Mouse (Mus musculus) kidney, postnatal 14 days (tissue): ENCODE data around the gene Pknox2.

Source experiments
- DNase-seq: peaks from one replicate; pipeline ENCODE4 v3.0.0; 2022; ENCODE audit warnings: mixed read lengths

Gene Pknox2

GRCm38 (mm10) chr9:36933813-36934493, 213.3 kb downstream of the Pknox2 start:
- peak; percentile 70 for DNase-seq

GRCm38 (mm10) chr9:36932950-36933812, 214.0 kb downstream of the Pknox2 start:
- DNase-seq, result no peak

GRCm38 (mm10) chr9:36931657-36932056, 215.6 kb downstream of the Pknox2 start:
- DNase-seq, result no peak

DNA sequence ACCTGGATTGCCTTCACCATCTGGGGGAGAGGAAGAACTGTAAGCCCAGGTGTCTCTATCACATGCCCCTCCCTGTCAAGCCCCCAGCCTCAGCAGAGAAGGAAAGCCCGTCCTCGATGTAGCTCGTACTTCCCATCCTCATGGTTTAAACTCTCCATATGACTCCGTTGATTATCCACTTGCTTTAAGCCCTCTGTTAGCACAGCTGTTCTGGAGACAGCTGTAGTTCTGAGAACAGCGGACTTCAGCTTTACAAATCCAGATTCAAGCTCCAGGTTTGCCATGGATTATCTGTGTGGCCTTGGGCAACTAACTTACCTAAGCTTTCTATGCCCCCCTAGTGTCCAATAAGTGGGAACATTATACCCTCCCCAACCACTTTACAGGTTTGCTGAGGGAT, 223.5 kb downstream of the Pknox2 start:
- DNase-seq, result no peak

- no peak for DNase-seq
Observed at GRCm38 (mm10) chr9:36921718-36922415, 225.3 kb downstream of the Pknox2 start.

DNA sequence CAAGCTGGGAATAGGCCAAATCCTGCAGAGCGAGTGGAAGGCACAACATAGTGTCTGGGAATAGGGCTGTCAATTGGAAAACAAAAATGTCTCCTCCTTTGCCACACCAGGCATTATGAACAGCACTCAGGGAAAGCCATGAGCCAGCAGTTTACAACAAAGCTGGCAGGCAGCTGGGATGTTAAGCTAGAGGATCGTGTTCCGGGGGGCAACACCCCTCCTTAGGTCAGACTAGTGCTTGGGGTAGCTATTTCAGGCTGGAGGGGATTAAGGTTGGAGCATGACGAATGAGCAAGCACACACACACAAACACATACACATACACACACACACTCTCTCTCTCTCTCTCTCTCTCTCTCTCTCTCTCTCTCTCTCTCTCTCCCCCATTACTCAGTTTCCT, 227.7 kb downstream of the Pknox2 start:
- DNase-seq, result no peak

- no peak for DNase-seq
Observed at GRCm38 (mm10) chr9:36918582-36918981, 228.6 kb downstream of the Pknox2 start.

DNA sequence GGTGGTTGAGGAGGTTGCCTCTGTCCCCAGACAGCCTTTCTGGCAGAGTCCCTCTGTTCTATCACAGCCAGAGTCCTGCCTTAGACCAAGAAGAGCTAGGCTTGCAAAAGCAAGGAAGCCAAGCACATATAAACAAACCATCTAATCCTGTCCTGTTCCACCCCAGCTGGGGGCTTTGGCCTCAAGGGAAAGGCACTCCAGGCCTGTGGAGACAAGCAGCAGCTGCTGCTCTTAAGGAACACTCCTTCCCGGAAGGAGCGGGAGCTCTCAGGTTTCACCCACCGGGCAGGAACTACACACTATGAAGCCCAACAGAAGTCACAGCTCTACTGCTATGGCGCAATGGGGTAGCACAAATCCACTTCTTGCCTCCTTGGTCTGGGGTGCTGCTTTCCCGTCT, 230.3 kb downstream of the Pknox2 start:
- peak; percentile 36 for DNase-seq

DNA sequence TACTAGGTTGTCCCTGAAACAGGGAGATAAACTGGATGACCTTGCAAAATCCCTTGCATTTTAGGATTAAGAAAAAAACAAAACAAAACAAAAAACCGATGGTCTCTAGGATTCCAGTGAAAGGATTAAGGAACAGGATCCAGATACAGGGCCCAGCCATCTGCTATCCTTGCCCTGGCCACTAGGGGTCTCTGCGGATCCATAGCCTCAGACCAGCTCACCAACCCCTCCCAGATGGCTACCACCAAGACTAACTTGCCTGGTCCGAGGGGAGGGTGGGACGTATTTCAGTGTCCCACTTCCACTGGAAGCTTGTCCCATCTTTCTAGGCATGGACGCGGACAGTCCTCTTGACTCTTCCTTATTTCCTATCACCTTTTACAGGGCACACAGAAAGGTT, 230.8 kb downstream of the Pknox2 start:
- peak; percentile 83 for DNase-seq

DNA sequence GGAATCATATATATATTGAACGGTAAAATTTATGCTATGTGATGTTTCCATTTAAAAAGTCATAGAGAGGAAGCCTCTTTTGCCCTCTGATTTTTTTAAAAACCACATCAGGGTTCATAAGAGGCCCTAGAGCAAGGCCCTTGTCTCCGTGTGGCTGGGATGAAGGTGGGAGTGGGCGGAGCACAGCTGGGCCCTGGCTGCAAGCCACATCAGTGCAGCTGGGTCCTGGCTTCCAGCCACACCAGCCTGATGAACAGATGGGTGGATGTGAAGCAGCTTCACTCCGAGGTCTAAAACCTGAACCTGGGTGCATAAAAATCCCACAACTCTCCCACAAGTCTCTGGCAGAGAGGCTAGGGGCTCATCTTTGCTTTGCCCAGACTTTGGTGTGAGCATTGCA, 241.8 kb downstream of the Pknox2 start:
- no peak for DNase-seq

GRCm38 (mm10) chr9:36900464-36900863, 246.7 kb downstream of the Pknox2 start:
- DNase-seq, result no peak

- DNase-seq, result no peak
Observed at GRCm38 (mm10) chr9:36898560-36898959, 248.6 kb downstream of the Pknox2 start.

DNA sequence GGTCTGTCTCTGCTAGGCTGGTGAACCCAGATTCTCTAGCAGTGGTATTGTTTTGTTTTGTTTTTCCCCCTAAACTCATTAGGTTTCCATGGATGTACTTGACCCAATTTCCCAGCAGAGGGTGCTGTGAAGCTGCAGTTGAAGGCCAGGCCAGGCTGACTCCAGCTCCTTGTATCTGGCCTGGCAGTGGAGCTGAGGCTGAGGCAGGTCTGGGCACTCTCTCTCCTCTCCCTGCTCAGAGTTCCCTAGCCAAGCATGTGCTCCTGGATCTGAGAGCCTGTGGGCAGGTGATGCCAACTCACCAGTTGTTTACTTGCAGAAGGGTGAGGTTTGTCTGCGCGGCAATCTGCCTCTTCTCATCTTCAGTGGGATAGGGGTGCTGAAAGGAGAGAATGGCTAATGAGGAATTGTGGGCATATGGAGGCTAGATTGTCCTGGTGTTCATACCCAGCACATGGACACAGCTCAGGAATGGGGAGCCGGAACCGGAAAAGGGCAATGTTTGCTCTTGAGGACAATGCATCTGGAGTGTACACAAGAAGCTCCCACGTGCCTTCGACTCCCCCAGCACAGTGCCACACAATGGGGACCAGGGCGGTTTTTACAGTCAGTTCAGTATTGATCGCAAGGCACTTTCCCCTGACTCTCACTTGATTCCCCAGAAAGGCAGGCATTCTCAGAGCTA, 252.1 kb downstream of the Pknox2 start:
- DNase-seq, result peak; percentile 49

DNA sequence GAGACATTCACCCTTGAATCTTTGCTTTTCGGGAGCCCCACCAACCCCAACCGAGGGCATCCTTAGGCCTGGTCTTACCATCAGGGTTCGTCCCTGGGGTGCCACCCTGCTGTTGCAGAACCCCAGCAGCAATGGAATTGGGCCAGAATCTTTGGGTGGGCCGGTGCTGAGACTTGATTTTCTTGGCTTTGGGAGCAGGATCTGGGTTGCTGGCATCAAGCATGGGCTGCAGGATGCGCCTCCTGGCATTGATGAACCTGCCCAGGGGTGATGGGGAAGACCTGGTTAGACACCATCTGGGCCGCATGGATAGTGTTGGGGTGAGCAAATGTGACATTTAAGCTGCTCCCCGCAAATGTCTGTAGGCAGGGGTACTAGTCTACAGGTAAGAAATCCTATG, 253.0 kb downstream of the Pknox2 start:
- DNase-seq, result no peak

- no peak for DNase-seq
Observed at GRCm38 (mm10) chr9:36893413-36893990, 253.7 kb downstream of the Pknox2 start.

DNA sequence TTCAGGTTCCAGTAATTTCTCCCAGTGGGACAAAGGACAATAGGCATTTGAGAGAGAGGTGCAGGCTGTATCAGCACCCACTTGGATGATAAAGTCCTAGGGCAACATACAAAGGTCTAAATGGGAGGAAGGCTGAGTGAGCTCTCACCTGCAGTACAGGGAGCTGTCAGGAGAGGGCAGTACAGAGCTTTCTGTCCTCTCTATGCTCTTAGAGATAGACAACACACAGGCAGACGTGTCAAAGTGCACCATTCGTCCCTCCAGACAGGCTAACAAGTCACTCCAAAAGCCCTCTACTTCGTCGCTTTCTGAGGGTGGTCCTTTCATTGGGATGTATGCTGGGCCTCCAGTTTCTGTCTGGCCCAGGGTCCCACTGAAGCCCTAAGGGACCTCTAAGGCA, 256.7 kb downstream of the Pknox2 start:
- peak; percentile 19 for DNase-seq

- DNase-seq, result peak; percentile 9
Observed at GRCm38 (mm10) chr9:36885237-36885636, 262.0 kb downstream of the Pknox2 start.

GRCm38 (mm10) chr9:36883569-36883968, 263.6 kb downstream of the Pknox2 start:
- no peak for DNase-seq

DNA sequence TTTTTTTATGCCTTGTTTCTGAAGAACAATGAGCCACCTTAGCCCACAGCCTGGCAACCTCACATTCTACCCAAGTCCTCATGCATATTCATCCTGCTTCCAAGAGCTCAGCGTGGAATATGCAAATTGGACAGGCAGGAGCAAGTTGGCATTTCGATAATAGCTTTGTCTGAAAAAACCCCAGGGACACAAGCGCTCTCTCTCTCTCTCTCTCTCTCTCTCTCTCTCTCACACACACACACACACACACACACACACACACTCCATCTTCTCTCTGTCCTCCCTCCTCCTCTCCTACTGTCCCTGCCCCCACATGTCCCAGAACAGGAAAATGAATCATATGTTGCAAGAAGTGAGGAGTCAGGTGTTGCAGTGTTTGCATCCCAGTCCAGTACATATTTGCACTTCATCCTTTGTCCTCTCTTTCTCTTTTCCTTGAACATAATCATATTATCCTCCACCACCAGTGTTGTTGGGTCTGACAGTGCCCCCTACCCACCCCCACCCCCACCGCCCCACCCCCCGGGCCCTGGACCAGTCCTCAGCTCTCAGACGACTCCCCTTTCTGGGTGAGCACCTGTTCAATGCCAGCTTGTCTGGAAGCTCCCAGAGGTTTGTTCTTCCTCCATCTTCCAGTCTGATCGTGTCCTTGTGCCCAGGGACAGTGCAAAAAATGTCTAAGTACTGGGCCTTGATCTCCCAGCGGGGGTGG, 265.0 kb downstream of the Pknox2 start:
- DNase-seq, result no peak

DNA sequence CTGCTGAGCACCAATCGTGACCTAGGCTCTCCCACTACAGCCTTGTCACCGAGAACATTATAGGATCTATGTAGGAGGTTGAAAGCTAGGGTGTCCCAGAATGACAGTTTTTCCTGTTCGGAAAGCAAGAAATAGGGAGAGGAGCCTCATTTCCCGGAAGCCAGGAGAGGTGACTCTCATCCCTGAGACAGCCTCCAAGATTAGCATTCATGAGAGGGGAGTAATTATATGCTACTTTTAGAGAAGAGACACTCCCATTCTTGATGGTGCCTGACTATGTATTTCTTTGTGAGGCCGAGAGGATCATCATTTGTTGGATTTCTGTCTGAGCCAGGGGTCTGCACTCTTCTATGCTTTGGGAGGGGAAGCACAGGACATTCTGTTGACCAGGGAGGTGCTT, 265.6 kb downstream of the Pknox2 start:
- no peak for DNase-seq

DNA sequence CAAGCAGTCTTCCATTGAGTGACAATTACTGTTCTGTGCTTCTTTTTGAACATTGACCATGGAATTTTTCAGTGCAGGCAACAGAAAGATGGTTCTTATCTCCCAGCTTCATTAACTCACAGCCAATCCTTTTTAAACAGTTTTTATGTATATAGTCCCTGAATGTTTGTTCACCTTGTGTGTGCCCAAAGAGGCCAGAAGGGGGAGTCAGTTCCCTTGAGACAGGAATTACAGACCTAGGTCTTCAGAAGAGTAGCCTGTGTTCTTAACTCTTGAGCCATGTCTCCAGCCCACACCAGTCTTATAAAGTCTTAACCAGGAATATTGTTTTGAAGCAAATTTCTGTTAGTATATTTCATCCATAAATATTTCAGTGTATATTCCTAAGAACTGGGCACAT, 270.4 kb downstream of the Pknox2 start:
- DNase-seq, result no peak

DNA sequence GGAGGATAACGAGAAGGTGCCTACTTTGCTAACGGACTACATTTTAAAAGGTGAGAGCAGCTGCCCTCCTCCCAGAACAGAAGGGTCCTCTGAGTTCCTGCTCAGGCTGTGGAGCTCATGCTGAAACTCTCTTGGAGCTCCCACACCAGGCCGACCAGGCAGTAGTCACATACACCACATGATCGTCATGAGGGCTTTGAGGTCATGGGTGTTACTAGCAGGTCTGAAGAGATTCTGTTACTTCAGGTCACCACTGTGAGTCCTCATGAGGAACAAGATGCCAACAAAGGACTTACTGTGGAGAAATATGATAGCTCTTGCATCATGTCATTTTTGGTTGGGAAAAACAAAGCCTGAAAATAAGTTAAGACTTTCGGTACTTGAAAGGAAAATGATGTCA, 270.9 kb downstream of the Pknox2 start:
- DNase-seq, result no peak
